Mouse (Mus musculus): ENCODE results near the gene Aftph. TPM values are rescaled to one million over a fixed set of nuclear protein-coding genes. Genes with fewer than 3 reads are reported as not detected.

The Aftph gene
- polyA plus RNA-seq, 1 experiment: 37.3 TPM

DNA sequence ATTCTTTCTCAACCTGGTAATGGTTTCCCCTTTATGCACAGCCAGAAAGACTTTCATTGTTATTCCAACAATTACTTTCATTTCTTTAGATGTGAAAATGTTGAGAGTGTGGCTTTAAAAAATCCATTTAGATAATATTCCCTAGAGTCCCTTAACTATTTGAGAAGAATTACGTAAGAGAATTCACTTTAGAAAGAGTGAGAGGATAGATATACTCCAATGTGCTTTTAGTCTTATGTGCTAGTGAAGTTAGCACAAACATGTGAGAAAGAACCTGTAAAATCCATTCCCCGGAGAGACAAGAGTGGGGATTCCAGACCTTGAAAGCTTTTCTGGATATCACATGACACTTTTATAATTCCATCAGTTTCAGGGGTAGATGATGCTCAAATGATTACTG, 9.2 kb upstream of the Aftph start:
- Histone ChIP-seq H3K27me3 (ENCODE audit: control insufficient read depth, insufficient read depth, low read length) (no peaks in the 10 kb centered on the region), H3K27ac (ENCODE audit: insufficient read depth, low read length) (no peak overlapping the region), H3K4me1 (ENCODE audit: control insufficient read depth, insufficient read depth, insufficient read length) (no peaks in the 10 kb centered on the region), H3K4me3 (ENCODE audit: extremely low read depth, insufficient read depth, insufficient read length) (no peak overlapping the region), H3K36me3 (ENCODE audit: control insufficient read depth, insufficient read depth, low read length) (no peaks in the 10 kb centered on the region)
- no peak for DNase-seq (ENCODE audit: low read depth in 1 of 2, low spot score in 2 of 2)
- WGBS: 95% methylated on average over 2 of the region's 2 CpGs
- TF ChIP-seq CTCF (IDR thresholded peaks at IDR 0.05; ENCODE audit: extremely low read depth, insufficient read depth, insufficient read length, insufficient replicate concordance): no peak
- TF ChIP-seq POLR2A (IDR thresholded peaks at IDR 0.05; ENCODE audit: low read depth, low read length): no peak

DNA sequence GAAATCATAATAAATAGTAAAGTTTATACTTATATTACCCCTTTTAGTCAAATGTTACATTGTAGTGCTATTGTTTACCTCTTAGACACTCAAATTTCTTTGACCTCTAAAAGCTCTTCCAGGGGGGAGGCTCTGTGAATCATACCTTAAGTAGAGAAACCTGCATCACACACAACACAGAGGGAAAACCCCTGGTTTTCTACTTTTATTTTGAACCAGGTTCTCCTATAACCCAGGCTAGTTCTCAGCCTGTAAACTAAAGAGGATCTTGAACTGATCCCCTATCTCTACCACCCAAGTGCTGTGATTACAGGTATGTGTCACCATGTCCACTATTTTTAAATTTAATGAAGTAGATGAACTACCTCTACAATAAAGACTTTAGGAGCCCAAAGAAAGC, 2.0 kb upstream of the Aftph start:
- Histone ChIP-seq H3K4me3 (ENCODE audit: extremely low read depth, insufficient read depth, insufficient read length) (no peak overlapping the region), H3K27ac (ENCODE audit: insufficient read depth, low read length) (no peak overlapping the region), H3K36me3 (ENCODE audit: control insufficient read depth, insufficient read depth, low read length) (no peaks in the 10 kb centered on the region), H3K4me1 (ENCODE audit: control insufficient read depth, insufficient read depth, insufficient read length) (peaks cover 3% of the 10 kb centered on the region), H3K27me3 (ENCODE audit: control insufficient read depth, insufficient read depth, low read length) (no peaks in the 10 kb centered on the region)
- no peak for DNase-seq (ENCODE audit: low read depth in 1 of 2, low spot score in 2 of 2)
- TF ChIP-seq POLR2A (IDR thresholded peaks at IDR 0.05; ENCODE audit: low read depth, low read length) (no peak), CTCF (IDR thresholded peaks at IDR 0.05; ENCODE audit: extremely low read depth, insufficient read depth, insufficient read length, insufficient replicate concordance) (no peak)

DNA sequence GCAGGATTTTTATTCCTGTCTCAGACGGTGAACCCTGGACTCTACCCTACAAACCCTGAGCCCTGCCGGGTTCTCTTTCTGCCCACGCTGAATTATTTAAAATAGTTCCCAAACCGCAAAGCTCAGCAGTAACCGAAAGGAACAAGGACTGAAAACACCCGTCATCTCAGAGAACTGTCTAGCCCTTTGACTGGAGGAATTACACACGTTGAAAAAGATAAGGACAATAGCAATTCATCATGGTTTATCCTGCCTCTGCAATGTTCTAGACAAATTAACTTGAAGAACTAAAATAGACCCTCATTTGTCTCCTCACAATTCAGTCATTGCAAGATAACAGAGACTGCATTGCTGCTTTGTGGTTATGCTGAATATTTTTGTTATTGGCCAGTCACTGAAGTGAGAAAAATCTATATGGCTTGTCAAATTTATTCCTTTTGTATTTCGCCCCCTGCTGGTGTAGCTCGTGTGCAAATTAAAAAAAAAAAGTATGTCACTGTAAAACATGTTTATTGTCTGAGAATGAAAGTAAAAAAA, 1.0 kb upstream of the Aftph start:
- no peaks in the 10 kb centered on the region for H3K36me3 ChIP-seq (ENCODE audit: control insufficient read depth, insufficient read depth, low read length)
- H3K27ac ChIP-seq (ENCODE audit: insufficient read depth, low read length): peak overlapping the region; percentile 100
- H3K4me1 ChIP-seq (ENCODE audit: control insufficient read depth, insufficient read depth, insufficient read length): peaks cover 3% of the 10 kb centered on the region
- WGBS: under 1% methylated on average over 9 of the region's 9 CpGs
- H3K4me3 ChIP-seq (ENCODE audit: extremely low read depth, insufficient read depth, insufficient read length): peak overlapping the region; percentile 89
- peak; percentile 50 to 77 for DNase-seq (ENCODE audit: low read depth in 1 of 2, low spot score in 2 of 2)
- TF ChIP-seq POLR2A (IDR thresholded peaks at IDR 0.05; ENCODE audit: low read depth, low read length): no peak
- TF ChIP-seq CTCF (IDR thresholded peaks at IDR 0.05; ENCODE audit: extremely low read depth, insufficient read depth, insufficient read length, insufficient replicate concordance): no peak
- H3K27me3 ChIP-seq (ENCODE audit: control insufficient read depth, insufficient read depth, low read length): no peaks in the 10 kb centered on the region

DNA sequence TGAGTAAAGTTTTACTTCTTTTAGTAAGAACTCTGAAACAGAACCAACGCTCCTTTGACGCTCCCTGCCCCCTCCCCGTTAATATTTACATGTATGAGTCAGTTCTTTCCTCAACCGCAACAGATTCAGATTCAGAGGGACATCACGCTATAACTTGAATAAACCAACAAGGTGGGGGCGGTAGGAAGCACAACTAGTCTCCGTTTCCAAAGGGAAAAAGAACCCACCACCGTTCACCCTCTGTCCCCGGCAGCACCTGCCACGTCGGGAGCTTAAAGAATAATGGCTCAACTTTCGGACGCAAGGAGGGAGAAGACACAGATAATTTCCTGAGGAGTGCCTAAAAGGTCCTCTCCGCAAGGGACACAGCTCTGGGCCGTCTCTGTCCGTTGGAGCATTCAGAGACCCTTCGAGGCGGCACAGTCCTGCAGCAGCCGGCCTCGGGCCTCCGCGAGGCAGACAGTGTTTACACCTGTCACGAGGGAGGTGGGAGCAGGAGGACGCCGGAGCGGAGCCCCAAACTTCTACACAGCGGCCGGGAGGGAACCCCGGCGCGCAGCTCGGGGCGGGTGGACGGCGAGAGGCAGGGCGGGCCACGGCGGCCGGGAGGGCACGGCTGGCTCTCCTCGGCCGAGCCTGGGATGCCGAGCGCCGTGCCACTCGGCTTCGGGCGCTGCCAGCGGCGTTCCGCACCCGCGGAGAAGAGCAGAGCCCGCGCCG, 748 bp downstream of the Aftph start:
- WGBS: under 1% methylated on average over 56 of the region's 56 CpGs
- Histone ChIP-seq H3K27me3 (ENCODE audit: control insufficient read depth, insufficient read depth, low read length) (no peaks in the 10 kb centered on the region), H3K36me3 (ENCODE audit: control insufficient read depth, insufficient read depth, low read length) (no peaks in the 10 kb centered on the region), H3K4me3 (ENCODE audit: extremely low read depth, insufficient read depth, insufficient read length) (peak overlapping the region; percentile 89), H3K4me1 (ENCODE audit: control insufficient read depth, insufficient read depth, insufficient read length) (peaks cover 3% of the 10 kb centered on the region), H3K27ac (ENCODE audit: insufficient read depth, low read length) (peak overlapping the region; percentile 100)
- TF ChIP-seq CTCF (IDR thresholded peaks at IDR 0.05; ENCODE audit: extremely low read depth, insufficient read depth, insufficient read length, insufficient replicate concordance) (no peak), POLR2A (IDR thresholded peaks at IDR 0.05; ENCODE audit: low read depth, low read length) (no peak)
- DNase-seq (ENCODE audit: low read depth in 1 of 2, low spot score in 2 of 2): peak; percentile 28 to 42

DNA sequence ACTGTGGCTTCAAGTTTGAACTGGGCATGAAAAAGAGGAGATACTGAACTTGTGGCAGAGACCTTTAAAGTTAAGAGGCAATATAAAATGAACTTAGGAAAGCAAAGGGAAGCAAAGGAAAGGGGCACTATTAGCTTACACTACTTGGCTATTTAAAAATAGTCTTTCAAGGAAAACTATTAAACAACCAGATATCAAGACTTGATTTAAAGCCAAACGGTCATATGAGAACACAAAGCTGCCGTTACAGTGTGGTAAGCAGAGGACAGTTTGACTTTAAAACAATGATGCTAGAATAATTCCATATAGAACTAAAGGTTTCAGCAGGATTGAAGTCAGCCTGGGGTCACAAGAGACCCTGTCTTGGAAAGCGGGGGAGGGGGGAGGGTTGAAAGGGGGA, 7.3 kb downstream of the Aftph start:
- no peak overlapping the region for H3K4me3 ChIP-seq (ENCODE audit: extremely low read depth, insufficient read depth, insufficient read length)
- no peaks in the 10 kb centered on the region for H3K27me3 ChIP-seq (ENCODE audit: control insufficient read depth, insufficient read depth, low read length)
- no peak for DNase-seq (ENCODE audit: low read depth in 1 of 2, low spot score in 2 of 2)
- H3K27ac ChIP-seq (ENCODE audit: insufficient read depth, low read length): 0 out of 2 replicates have a peak overlapping the region, but pooled peaks have one; percentile 8
- H3K36me3 ChIP-seq (ENCODE audit: control insufficient read depth, insufficient read depth, low read length): no peaks in the 10 kb centered on the region
- TF ChIP-seq CTCF (IDR thresholded peaks at IDR 0.05; ENCODE audit: extremely low read depth, insufficient read depth, insufficient read length, insufficient replicate concordance) (no peak), POLR2A (IDR thresholded peaks at IDR 0.05; ENCODE audit: low read depth, low read length) (no peak)
- H3K4me1 ChIP-seq (ENCODE audit: control insufficient read depth, insufficient read depth, insufficient read length): peaks cover 7% of the 10 kb centered on the region
- WGBS: 76% methylated on average over 3 of the region's 3 CpGs

DNA sequence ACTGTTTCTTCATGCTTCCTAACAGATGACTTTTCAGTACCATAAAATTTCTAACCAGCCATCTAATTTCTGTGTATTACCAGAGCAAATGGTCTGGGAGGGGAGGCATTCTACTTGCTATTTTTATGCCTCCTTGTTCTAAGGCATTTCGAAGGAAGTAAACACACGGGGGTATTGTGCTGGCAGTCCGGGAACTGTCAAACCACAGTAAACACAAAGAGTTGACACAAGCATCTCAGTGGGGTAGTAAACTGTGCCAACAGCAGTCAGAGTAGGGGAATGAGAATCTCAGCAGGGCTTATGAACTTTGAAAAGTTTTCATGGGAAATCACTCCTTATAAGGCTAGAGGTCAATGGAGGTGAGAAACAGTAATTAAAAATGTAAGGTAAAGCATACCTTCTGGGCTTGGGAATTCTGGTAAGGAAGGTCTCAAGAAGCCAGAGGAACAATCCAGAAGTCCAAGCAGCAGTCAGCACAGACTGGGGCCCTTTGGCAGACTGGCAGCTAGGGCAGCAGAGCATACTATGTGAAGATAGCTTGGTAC, 7.8 kb downstream of the Aftph start:
- 24% methylated on average over 3 of the region's 3 CpGs for WGBS

DNA sequence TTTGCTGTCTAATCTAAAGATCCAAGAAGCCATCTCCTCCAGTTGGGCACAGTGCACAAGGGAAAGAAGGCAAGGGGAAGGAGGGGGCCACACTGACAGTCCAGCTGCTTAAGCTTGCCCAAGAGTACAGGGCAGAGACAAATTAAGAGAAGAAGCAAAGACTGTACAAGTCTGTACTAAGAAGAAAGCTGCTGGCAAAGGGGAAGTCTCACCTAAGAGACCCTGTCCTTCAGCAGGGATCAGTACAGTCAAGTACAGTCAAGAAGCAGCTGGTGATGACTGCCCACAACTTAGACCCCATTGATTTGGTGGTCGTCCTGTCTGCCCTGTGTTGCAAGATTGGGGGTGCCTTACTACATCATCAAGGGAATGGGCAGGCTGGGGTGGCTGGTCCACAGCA, 12.0 kb downstream of the Aftph start:
- Histone ChIP-seq H3K36me3 (ENCODE audit: control insufficient read depth, insufficient read depth, low read length) (peaks cover 8% of the 10 kb centered on the region), H3K4me3 (ENCODE audit: extremely low read depth, insufficient read depth, insufficient read length) (no peak overlapping the region), H3K4me1 (ENCODE audit: control insufficient read depth, insufficient read depth, insufficient read length) (peaks cover under 1% of the 10 kb centered on the region; the same call in 1 of the 2 replicates), H3K27ac (ENCODE audit: insufficient read depth, low read length) (no peak overlapping the region), H3K27me3 (ENCODE audit: control insufficient read depth, insufficient read depth, low read length) (no peaks in the 10 kb centered on the region)
- TF ChIP-seq POLR2A (IDR thresholded peaks at IDR 0.05; ENCODE audit: low read depth, low read length) (no peak), CTCF (IDR thresholded peaks at IDR 0.05; ENCODE audit: extremely low read depth, insufficient read depth, insufficient read length, insufficient replicate concordance) (no peak)
- DNase-seq (ENCODE audit: low read depth in 1 of 2, low spot score in 2 of 2): no peak
- 83% methylated on average over 1 of the region's 1 CpGs for WGBS

More for the DNA sequence above, 7.8 kb downstream of the Aftph start:
- Histone ChIP-seq H3K27ac (ENCODE audit: insufficient read depth, low read length) (peak overlapping the region; percentile 8; the same call in 1 of the 2 replicates), H3K4me1 (ENCODE audit: control insufficient read depth, insufficient read depth, insufficient read length) (peaks cover 3% of the 10 kb centered on the region; the same call in 1 of the 2 replicates), H3K36me3 (ENCODE audit: control insufficient read depth, insufficient read depth, low read length) (no peaks in the 10 kb centered on the region), H3K27me3 (ENCODE audit: control insufficient read depth, insufficient read depth, low read length) (no peaks in the 10 kb centered on the region), H3K4me3 (ENCODE audit: extremely low read depth, insufficient read depth, insufficient read length) (no peak overlapping the region; the same call in 1 of the 2 replicates)
- TF ChIP-seq POLR2A (IDR thresholded peaks at IDR 0.05; ENCODE audit: low read depth, low read length) (no peak), CTCF (IDR thresholded peaks at IDR 0.05; ENCODE audit: extremely low read depth, insufficient read depth, insufficient read length, insufficient replicate concordance) (no peak)
- no peak for DNase-seq (ENCODE audit: low read depth in 1 of 2, low spot score in 2 of 2)
